Mouse (Mus musculus): Measurements from ENCODE around the gene 1110004F10Rik. TPM values are rescaled to one million over a fixed set of nuclear protein-coding genes. Genes with fewer than 3 reads are reported as not detected.

1110004F10Rik gene
- total RNA-seq, 4 experiments from 2014 or later, result 101 to 138 (median 123) TPM

GRCm38 (mm10) chr7:116093466-116093850, 54.3 kb downstream of the 1110004F10Rik start:
- DNase-seq, result no peak

GRCm38 (mm10) chr7:116099952-116100528, 60.8 kb downstream of the 1110004F10Rik start:
- peak; percentile 62 for DNase-seq

GRCm38 (mm10) chr7:116103091-116103490, 63.9 kb downstream of the 1110004F10Rik start:
- no peak for DNase-seq

- DNase-seq, result no peak
Measured at GRCm38 (mm10) chr7:116110661-116111060, 71.5 kb downstream of the 1110004F10Rik start.

- no peak for DNase-seq
Measured at GRCm38 (mm10) chr7:116111546-116111945, 72.3 kb downstream of the 1110004F10Rik start.

GRCm38 (mm10) chr7:116115216-116115930, 76.2 kb downstream of the 1110004F10Rik start:
- no peak for DNase-seq

- DNase-seq, result peak; percentile 78
Measured at GRCm38 (mm10) chr7:116115991-116116390, 76.8 kb downstream of the 1110004F10Rik start.

GRCm38 (mm10) chr7:116119306-116119857, 80.2 kb downstream of the 1110004F10Rik start:
- DNase-seq, result no peak

- no peak for DNase-seq
Measured at GRCm38 (mm10) chr7:116120737-116121136, 81.5 kb downstream of the 1110004F10Rik start.

- DNase-seq, result no peak
Measured at GRCm38 (mm10) chr7:116121202-116121601, 82.0 kb downstream of the 1110004F10Rik start.

GRCm38 (mm10) chr7:116122981-116123596, 83.9 kb downstream of the 1110004F10Rik start:
- DNase-seq, result no peak

GRCm38 (mm10) chr7:116123597-116123985, 84.4 kb downstream of the 1110004F10Rik start:
- DNase-seq, result no peak

- no peak for DNase-seq
Measured at GRCm38 (mm10) chr7:116124057-116124456, 84.9 kb downstream of the 1110004F10Rik start.

GRCm38 (mm10) chr7:116125671-116126070, 86.5 kb downstream of the 1110004F10Rik start:
- DNase-seq, result no peak

GRCm38 (mm10) chr7:116127052-116127451, 87.9 kb downstream of the 1110004F10Rik start:
- DNase-seq, result no peak

- no peak for DNase-seq
Measured at GRCm38 (mm10) chr7:116128286-116128685, 89.1 kb downstream of the 1110004F10Rik start.

- no peak for DNase-seq
Measured at GRCm38 (mm10) chr7:116129374-116129773, 90.2 kb downstream of the 1110004F10Rik start.

- no peak for DNase-seq
Measured at GRCm38 (mm10) chr7:116131390-116131789, 92.2 kb downstream of the 1110004F10Rik start.

- DNase-seq, result peak; percentile 60
Measured at GRCm38 (mm10) chr7:116132078-116132477, 92.9 kb downstream of the 1110004F10Rik start.

GRCm38 (mm10) chr7:116134413-116135292, 95.5 kb downstream of the 1110004F10Rik start:
- DNase-seq, result no peak

- no peak for DNase-seq
Measured at GRCm38 (mm10) chr7:116137149-116137548, 98.0 kb downstream of the 1110004F10Rik start.

- DNase-seq, result no peak
Measured at GRCm38 (mm10) chr7:116137671-116138070, 98.5 kb downstream of the 1110004F10Rik start.

All from adrenal gland, adult 8-10 months (tissue).